Mouse (Mus musculus) forebrain, embryonic 16.5 days (tissue): ENCODE measurements around the gene Bpifa5. TPM values are rescaled to one million over a fixed set of nuclear protein-coding genes. Genes with fewer than 3 reads are reported as not detected.
"Not testable (repeated sequence)": the region's sequence is repeated elsewhere in the genome, so short reads cannot be mapped to it uniquely, and the experiment has no call there.

Experiments used
- ATAC-seq: fragments of 200-750 bp; cut with Nextera tagmentation; 2 replicates; pipeline ENCODE4 v1.8.0; 2017; ENCODE audit warnings: mild to moderate bottlenecking, moderate library complexity
- H3K27ac ChIP-seq: fragments of 300-500 bp; sonication (generic); 2 replicates; pipeline ENCODE4 v1.5.1; 2014; ENCODE audit warnings: low read length, control low read depth
- H3K27me3 ChIP-seq: fragments of 300-500 bp; sonication (generic); replicated peaks from 2 replicates; pipeline ENCODE4 v1.6.1; 2014; ENCODE audit warnings: low read length; ENCODE audit not compliant: control insufficient read depth, insufficient read depth
- H3K36me3 ChIP-seq: fragments of 300-500 bp; sonication (generic); 2 replicates; pipeline ENCODE4 v1.6.1; 2014; ENCODE audit not compliant: control insufficient read depth, insufficient read depth
- H3K4me1 ChIP-seq: fragments of 300-500 bp; sonication (generic); replicated peaks from 2 replicates; pipeline ENCODE4 v1.6.1; 2014; ENCODE audit warnings: low read length; ENCODE audit not compliant: control insufficient read depth, insufficient read depth
- H3K4me2 ChIP-seq: fragments of 300-500 bp; sonication (generic); 2 replicates; pipeline ENCODE4 v1.6.1; 2014; ENCODE audit warnings: mild to moderate bottlenecking, low read length, control low read depth
- H3K4me3 ChIP-seq: fragments of 300-500 bp; sonication (generic); replicated peaks from 2 replicates; pipeline ENCODE4 v1.5.1; 2014; ENCODE audit warnings: mild to moderate bottlenecking, low read length, control low read depth
- H3K9ac ChIP-seq: fragments of 300-500 bp; sonication (generic); replicated peaks from 2 replicates; pipeline ENCODE4 v1.6.1; 2014; ENCODE audit warnings: low read depth, low read length, control low read depth
- H3K9me3 ChIP-seq: fragments of 300-500 bp; sonication (generic); 2 replicates; pipeline ENCODE4 v1.6.1; 2016; ENCODE audit warnings: low read length; ENCODE audit not compliant: control insufficient read depth
- WGBS: fragments of 180-500 bp; shearing (Covaris S2); extraction: QIAGEN DNeasy Blood & Tissue Kit; methylation state at CpG from one replicate; pipeline ENCODE4 v1.1.7; 2014; 5-methylcytosine and 5-hydroxymethylcytosine counted together
- polyA plus RNA-seq: library from polyadenylated mRNA; unstranded; fragments of >200 nt; fragmentation: Nextera tagmentation; extraction: Ambion mirVana; gene quantifications from 2 replicates; pipeline ENCODE4 v1.2.1, GENCODE M21; 2015

The Bpifa5 gene
- polyA plus RNA-seq, 1 experiment from 2014 or later = not detected

DNA sequence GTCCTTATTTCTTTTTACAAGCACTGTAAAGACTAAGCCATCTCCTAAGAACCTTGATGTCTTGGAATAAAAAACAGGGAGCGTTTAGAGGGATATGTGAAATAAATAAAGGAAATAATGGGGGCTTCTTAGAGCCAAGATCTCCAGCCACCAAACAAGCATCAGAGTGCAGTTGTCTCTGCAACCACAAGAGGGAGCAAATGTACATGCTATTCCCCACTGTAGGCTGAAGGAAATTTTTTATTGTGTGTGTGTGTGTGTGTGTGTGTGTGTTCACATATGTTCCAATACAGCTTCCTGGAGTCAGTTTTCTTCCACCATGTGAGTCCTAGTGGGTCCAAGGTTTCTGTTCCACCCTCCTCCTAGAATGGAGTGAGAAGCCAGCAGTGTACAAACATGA lies 10.9 kb downstream of the Bpifa5 start:
- H3K4me2 ChIP-seq = no peak overlapping the region
- no peaks in the 10 kb centered on the region for H3K9me3 ChIP-seq
- no peaks in the 10 kb centered on the region for H3K36me3 ChIP-seq
- H3K27me3 ChIP-seq = no peaks in the 10 kb centered on the region
- no peak overlapping the region for H3K4me3 ChIP-seq
- H3K27ac ChIP-seq = no peak overlapping the region
- ATAC-seq = no peak
- no peak overlapping the region for H3K9ac ChIP-seq
- H3K4me1 ChIP-seq = no peaks in the 10 kb centered on the region
- 46% methylated on average over 1 of the region's 1 CpGs for WGBS

DNA sequence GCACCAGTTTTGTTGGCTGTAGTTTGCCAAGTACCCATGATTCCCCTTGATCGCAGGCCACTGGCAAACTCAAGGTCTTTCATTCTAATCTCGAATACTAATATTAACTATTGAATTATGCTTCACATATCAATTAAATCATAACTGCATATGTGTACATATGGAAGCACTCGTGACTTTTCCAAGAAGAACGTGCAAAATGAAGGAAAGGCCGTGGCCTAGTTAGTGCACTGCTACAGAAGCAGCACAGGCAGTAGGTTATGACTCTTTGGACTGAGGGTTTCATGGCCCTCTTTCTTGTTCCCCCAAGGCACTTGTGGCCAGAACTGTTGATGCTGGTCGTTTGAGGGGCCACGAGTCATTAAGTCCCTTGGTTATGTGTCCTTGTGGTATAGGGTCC lies 19.5 kb downstream of the Bpifa5 start:
- not testable (repeated sequence) for H3K4me3 ChIP-seq, H3K9me3 ChIP-seq, H3K9ac ChIP-seq, H3K36me3 ChIP-seq, H3K4me1 ChIP-seq, H3K27ac ChIP-seq, H3K27me3 ChIP-seq, ATAC-seq, H3K4me2 ChIP-seq
- 82% methylated on average over 7 of the region's 7 CpGs for WGBS

DNA sequence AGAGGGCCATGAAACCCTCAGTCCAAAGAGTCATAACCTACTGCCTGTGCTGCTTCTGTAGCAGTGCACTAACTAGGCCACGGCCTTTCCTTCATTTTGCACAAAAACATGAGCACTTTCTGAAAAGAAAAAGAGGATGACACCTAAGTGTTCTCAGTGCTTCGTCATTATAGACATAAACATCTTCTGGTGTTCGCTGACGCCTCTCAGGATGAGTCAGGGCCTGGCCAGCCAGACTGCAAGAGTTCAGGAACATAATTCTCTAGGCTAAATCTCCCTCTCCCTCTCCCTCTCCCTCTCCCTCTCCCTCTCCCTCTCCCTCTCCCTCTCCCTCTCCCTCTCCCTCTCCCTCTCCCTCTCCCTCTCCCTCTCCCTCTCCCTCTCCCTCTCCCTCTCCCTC lies 20.7 kb downstream of the Bpifa5 start:
- not testable (repeated sequence) for H3K4me1 ChIP-seq, ATAC-seq, H3K36me3 ChIP-seq, H3K9ac ChIP-seq, H3K27ac ChIP-seq, H3K4me3 ChIP-seq, H3K27me3 ChIP-seq, H3K4me2 ChIP-seq, H3K9me3 ChIP-seq
- 78% methylated on average over 4 of the region's 4 CpGs for WGBS

DNA sequence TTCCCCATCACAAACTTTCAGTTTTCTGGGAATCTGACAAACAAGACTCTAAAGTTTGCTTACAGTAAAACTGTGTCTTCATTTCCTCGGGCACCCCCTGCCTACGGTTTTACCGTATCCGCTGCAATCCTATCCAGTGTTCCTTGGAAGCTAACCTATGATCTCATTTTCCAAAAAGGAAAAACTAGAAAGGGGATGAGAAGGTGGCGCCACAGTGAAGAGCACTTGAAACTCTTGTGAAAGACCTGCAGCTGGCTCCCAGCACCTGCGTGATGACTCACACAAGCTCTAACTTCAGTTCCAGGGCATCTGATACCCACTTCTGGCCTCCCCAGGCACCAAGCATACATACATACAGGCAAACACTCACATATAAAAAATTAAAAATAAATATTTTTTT lies 22.9 kb downstream of the Bpifa5 start:
- Histone ChIP-seq H3K4me1 (no peaks in the 10 kb centered on the region), H3K4me2 (no peak overlapping the region), H3K9me3 (no peaks in the 10 kb centered on the region), H3K27ac (no peak overlapping the region), H3K36me3 (no peaks in the 10 kb centered on the region), H3K27me3 (no peaks in the 10 kb centered on the region), H3K4me3 (no peak overlapping the region), H3K9ac (no peak overlapping the region)
- ATAC-seq = no peak
- WGBS = 86% methylated on average over 6 of the region's 6 CpGs

DNA sequence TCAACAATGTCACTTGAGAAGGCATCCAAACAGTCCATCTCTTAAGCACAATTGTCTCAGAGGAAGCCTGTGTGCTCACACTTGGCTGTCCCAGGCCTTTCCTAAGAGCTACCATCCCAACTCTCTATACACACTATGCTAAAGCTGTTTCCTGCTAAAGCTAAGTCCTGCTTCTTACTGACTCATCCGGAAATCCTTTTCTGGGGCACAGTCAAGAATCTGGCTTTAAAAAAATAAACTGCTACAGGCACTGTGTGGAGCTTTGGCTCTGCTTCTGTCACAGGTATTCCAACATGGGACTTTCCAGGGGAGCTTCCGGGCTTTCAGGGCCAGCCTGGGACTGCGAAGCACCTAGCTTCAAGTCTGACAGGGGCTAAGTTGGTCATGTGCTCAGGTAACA lies 23.3 kb downstream of the Bpifa5 start:
- Histone ChIP-seq H3K4me2 (no peak overlapping the region), H3K9me3 (no peaks in the 10 kb centered on the region), H3K27me3 (no peaks in the 10 kb centered on the region), H3K9ac (no peak overlapping the region), H3K4me1 (no peaks in the 10 kb centered on the region), H3K36me3 (no peaks in the 10 kb centered on the region), H3K4me3 (no peak overlapping the region), H3K27ac (no peak overlapping the region)
- ATAC-seq = no peak
- 93% methylated on average over 3 of the region's 3 CpGs for WGBS

DNA sequence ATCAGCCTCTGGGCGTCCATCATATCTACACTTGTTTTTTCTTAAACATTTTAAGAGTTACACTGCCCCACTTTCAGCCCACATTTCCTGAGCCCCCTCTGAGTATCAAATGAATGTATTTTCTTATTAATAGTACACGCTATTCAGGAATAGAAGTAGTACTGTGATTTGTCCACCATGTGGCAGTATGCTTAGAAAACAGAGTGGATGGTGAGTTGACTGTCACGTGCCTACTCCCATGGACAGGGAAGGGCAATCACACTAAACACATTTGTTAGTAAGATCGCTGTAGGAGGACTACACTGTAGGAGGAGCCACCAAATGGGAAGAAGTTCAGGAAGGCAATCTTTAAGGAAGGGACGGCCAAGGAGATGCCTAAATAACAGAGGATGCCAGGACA lies 25.1 kb downstream of the Bpifa5 start:
- Histone ChIP-seq H3K36me3 (no peaks in the 10 kb centered on the region), H3K9me3 (no peaks in the 10 kb centered on the region), H3K4me1 (no peaks in the 10 kb centered on the region), H3K27ac (no peak overlapping the region), H3K27me3 (no peaks in the 10 kb centered on the region), H3K4me3 (no peak overlapping the region), H3K9ac (no peak overlapping the region), H3K4me2 (no peak overlapping the region)
- 47% methylated on average over 5 of the region's 5 CpGs for WGBS
- ATAC-seq = no peak

DNA sequence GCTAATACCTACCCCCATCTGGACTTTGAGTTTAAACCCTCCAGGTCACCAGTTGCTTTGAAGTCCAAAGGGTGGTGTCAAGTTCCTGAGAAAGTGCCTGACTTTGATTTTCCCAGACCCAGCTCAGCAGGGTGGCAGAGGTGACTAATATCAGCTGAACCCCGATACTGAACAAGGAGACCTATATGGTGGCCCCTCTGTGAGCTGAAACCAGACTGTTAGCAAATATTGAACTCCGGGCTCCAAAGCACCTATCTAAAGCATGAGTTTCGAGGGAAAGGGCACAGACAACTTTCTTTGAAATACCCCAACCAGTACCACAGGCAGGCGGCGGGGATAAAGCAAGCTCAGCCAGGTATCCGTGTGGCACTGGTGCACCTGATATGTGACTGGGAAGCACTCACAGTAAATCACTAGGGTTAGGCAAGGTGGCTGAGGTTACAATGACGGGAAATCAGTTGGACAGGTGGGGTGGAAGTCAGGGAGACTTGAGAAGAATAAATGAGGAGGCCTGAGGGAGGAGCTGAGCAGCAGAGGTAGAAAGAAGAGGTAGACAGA lies 27.5 kb downstream of the Bpifa5 start:
- no peaks in the 10 kb centered on the region for H3K9me3 ChIP-seq
- no peak overlapping the region for H3K27ac ChIP-seq
- no peaks in the 10 kb centered on the region for H3K4me1 ChIP-seq

DNA sequence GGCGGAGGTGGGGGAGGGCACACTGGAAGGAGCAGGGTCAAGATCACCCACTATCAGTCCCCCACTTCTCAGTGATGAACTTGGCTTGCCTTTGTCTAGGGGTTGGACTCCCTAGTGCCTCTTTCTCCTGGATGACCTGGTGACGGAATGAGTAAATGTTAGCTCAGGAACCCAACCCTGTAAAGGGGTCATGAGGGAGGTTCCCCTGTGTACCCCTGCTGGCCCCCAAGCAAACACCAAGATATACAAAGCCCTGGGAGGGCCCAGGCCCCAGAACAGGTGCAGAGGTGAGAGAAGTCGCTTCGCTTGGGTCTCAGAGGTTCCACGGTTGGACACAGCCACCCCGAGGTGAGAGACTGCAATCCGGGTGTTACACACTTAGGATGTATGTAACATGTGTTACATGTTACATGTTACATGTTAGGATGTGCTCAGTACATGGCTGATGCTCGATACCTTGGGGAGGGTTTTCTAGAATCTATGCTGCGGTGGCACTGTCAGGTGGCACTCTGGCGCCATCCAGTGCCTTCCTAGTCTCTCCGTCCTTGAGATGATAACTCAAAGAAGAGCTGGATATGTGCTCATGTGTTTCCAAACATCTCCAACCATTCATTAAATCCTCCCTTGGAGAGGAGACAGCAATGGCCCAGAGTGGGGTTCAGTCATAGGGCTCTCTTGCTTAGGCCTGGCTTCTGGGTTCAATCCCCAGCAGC lies 28.3 kb downstream of the Bpifa5 start, which contains the start of gene Bpifb1:
Gene Bpifb1 (plus strand): TSS at position 273 of the 713 bp plus-strand sequence.
- Histone ChIP-seq H3K9ac (no peak within 1 kb of the TSS), H3K36me3 (no peaks in the 10 kb centered on the region), H3K4me1 (no peaks in the 10 kb centered on the region), H3K4me3 (no peak within 1 kb of the TSS), H3K27ac (no peak within 1 kb of the TSS), H3K9me3 (no peaks in the 10 kb centered on the region), H3K4me2 (no peak within 1 kb of the TSS), H3K27me3 (no peaks in the 10 kb centered on the region)
- ATAC-seq = no peak
- WGBS = 85% methylated on average over 11 of the region's 11 CpGs

More for the DNA sequence above, 27.5 kb downstream of the Bpifa5 start:
- no peak for ATAC-seq
- Histone ChIP-seq H3K4me3 (no peak overlapping the region), H3K27me3 (no peaks in the 10 kb centered on the region), H3K4me2 (no peak overlapping the region), H3K9ac (no peak overlapping the region), H3K36me3 (no peaks in the 10 kb centered on the region)
- WGBS = 89% methylated on average over 7 of the region's 7 CpGs

DNA sequence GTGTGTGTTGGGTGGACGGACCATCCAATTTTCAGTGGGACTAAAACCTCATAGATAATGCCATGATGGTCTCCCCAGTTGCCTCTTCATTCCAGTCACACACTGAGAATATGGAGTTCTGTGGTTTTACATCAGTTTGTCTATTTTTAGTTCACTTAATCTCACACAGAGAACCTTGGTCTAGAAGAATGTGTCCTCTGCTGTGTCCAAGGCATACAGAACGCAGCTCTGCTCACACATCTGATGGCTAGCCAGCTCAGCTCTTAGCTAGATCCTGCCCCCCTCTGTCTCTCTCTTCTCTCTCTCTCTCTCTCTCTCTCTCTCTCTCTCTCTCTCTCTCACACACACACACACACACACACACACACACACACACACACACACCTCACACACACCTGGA lies 29.7 kb downstream of the Bpifa5 start:
- no peak overlapping the region for H3K27ac ChIP-seq
- WGBS = 86% methylated on average over 2 of the region's 2 CpGs
- no peaks in the 10 kb centered on the region for H3K36me3 ChIP-seq
- no peak for ATAC-seq
- no peaks in the 10 kb centered on the region for H3K27me3 ChIP-seq
- H3K9me3 ChIP-seq = no peaks in the 10 kb centered on the region
- H3K4me2 ChIP-seq = no peak overlapping the region
- H3K9ac ChIP-seq = no peak overlapping the region
- no peak overlapping the region for H3K4me3 ChIP-seq
- no peaks in the 10 kb centered on the region for H3K4me1 ChIP-seq
